Mouse (Mus musculus): ENCODE measurements around the gene Zdhhc14. TPM values are rescaled to one million over a fixed set of nuclear protein-coding genes. Genes with fewer than 3 reads are reported as not detected.
A peak's percentile ranks its signal among the peaks of the same experiment; 100 is the strongest.
"Not testable (repeated sequence)": the region's sequence is repeated elsewhere in the genome, so short reads cannot be mapped to it uniquely, and the experiment has no call there.

The Zdhhc14 gene
- total RNA-seq, 2 experiments from 2014 or later: 15.1 to 15.2 TPM

GRCm38 (mm10) chr17:5596490-5596889, 104.1 kb downstream of the Zdhhc14 start:
- intact Hi-C loops (cut with DNase I): no loop called here
- no peak for DNase-seq

DNA sequence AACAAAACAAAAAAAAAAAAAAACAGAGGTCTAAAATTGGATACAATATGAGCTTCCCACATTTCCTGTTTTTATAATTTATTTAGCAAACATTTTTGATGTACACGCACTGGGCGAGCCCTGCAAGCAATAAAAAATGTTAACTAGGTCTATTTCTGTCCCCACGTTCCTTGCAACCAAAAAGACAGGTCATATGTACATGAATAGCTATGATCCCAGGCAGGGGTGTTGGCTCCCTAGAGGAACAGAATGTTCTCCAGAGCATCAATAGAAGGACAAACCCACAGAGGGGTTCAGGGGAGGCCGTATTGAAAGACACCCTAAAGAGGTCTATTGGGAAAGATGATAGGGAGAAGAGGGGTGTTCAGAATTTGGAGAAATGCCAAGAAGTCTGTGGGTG, 106.6 kb downstream of the Zdhhc14 start:
- no peak for DNase-seq
- intact Hi-C loops (cut with DNase I): no loop called here

DNA sequence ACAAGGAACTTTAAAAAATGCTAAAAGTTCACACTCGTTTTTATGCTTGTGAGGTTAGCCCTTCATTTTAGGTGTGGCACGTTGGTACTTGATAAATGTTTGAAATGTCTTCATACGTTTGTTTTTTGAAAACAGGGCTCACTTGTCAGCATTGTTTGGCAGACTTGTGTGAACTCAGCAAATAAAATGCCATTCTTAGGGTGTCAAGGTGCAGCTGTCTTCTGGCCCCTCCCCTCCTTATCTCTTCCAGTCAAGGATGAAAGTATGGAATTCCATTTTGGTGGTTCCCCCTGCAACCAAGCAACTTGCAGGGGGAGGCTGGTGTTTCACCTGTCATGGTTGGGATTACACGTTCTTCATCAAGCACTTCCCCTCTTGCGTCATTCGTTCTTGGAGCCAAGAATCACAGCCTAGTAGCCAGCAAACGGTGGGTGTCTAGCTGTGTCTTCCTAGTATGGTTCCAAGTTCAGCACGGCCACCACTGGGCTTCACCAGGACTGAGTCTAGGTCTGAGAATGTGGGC, 108.2 kb downstream of the Zdhhc14 start:
- intact Hi-C loops (cut with DNase I): no loop called here
- DNase-seq: no peak

DNA sequence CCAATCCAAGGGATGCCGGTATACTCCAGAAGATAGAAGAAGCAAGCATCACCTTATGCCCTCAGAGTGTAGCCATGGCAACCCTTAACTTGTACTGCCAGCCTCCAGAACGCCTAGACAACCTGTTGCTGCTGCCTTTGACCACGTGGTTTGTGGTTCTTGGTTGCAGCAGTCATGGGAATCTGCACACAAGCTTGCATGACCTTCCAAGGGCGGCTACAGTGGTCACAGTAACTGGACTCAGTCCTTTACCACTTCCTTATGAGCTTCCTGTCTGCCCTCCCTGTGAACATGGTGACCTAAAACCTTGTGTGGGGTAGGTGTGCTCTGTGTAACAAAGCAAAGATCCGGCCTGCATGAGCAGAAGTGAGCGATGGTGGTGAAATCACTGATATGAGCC, 109.6 kb downstream of the Zdhhc14 start:
- DNase-seq: no peak
- intact Hi-C loops (cut with DNase I): no loop called here

GRCm38 (mm10) chr17:5606151-5606591, 113.8 kb downstream of the Zdhhc14 start:
- intact Hi-C loops (cut with DNase I): no loop called here
- no peak for DNase-seq

- intact Hi-C loops (cut with DNase I): no loop called here
Measured at GRCm38 (mm10) chr17:5607352-5607751, 115.0 kb downstream of the Zdhhc14 start.

GRCm38 (mm10) chr17:5609875-5610552, 117.7 kb downstream of the Zdhhc14 start:
- intact Hi-C loops (cut with DNase I): no loop called here
- DNase-seq: no peak

More at GRCm38 (mm10) chr17:5607352-5607751, 115.0 kb downstream of the Zdhhc14 start:
- DNase-seq: no peak

GRCm38 (mm10) chr17:5612236-5612635, 119.9 kb downstream of the Zdhhc14 start:
- intact Hi-C loops (cut with DNase I): no loop called here
- DNase-seq: no peak

- DNase-seq: peak; percentile 16
- intact Hi-C loops (cut with DNase I): no loop called here
Measured at GRCm38 (mm10) chr17:5614771-5615318, 122.5 kb downstream of the Zdhhc14 start.

- DNase-seq: peak; percentile 10
- intact Hi-C loops (cut with DNase I): no loop called here
Measured at GRCm38 (mm10) chr17:5621626-5622591, 129.6 kb downstream of the Zdhhc14 start.

- intact Hi-C loops (cut with DNase I): no loop called here
- DNase-seq: no peak
Measured at GRCm38 (mm10) chr17:5622764-5623163, 130.4 kb downstream of the Zdhhc14 start.

GRCm38 (mm10) chr17:5623181-5623580, 130.8 kb downstream of the Zdhhc14 start:
- intact Hi-C loops (cut with DNase I): no loop called here

GRCm38 (mm10) chr17:5624815-5625214, 132.5 kb downstream of the Zdhhc14 start:
- intact Hi-C loops (cut with DNase I); DNase-seq: not testable (repeated sequence)

More at GRCm38 (mm10) chr17:5623181-5623580, 130.8 kb downstream of the Zdhhc14 start:
- DNase-seq: peak; percentile 8

GRCm38 (mm10) chr17:5626402-5626801, 134.0 kb downstream of the Zdhhc14 start:
- no peak for DNase-seq
- intact Hi-C loops (cut with DNase I): no loop called here

- intact Hi-C loops (cut with DNase I): no loop called here
- DNase-seq: no peak
Measured at GRCm38 (mm10) chr17:5627664-5628063, 135.3 kb downstream of the Zdhhc14 start.

DNA sequence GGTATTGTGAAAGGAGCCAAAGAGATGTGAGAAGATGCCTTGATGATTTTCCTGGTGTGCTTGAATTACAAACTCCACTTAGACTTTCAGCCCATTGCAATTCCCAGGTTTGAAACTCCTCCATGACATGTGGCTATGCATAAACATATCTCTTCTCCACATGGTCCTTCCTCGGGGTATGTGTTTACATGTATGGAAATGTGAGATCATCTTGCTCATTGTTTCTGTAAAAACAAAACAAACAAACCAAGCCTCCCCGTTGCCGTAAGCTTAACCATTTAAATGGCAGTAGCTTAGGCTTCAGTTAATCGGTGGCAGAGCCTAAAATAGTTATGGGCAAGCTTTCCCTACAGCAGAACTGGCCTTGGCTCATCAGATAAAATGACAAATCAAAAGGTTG, 137.3 kb downstream of the Zdhhc14 start:
- intact Hi-C loops (cut with DNase I): no loop called here
- no peak for DNase-seq

GRCm38 (mm10) chr17:5635254-5635653, 142.9 kb downstream of the Zdhhc14 start:
- intact Hi-C loops (cut with DNase I): no loop called here
- DNase-seq: no peak

- intact Hi-C loops (cut with DNase I): no loop called here
- DNase-seq: no peak
Measured at GRCm38 (mm10) chr17:5641436-5641835, 149.1 kb downstream of the Zdhhc14 start.

- DNase-seq: peak; percentile 66
- intact Hi-C loops (cut with DNase I): no loop called here
Measured at GRCm38 (mm10) chr17:5642918-5643721, 150.8 kb downstream of the Zdhhc14 start.

DNA sequence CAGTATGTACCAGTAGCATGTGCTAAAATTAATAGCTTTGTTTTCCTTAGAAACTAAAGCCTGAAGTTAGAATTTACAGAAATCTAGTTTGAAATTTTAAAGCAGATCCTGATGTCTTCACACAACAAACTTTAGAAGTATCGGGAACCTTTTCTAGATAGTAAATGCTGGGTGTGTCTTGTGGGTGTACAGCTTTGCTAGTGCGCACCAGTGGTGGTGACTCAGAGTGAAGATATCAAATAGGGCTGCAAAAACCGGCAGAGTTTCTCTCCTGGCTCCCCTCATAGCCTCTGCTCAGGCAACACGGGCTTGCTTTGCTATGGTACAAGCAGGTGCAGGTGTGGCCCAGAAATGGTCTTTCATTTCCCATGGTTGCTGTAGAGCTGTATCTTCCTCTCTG, 157.8 kb downstream of the Zdhhc14 start:
- intact Hi-C loops (cut with DNase I): no loop called here
- DNase-seq: no peak

All from left cerebral cortex, postnatal 4 days (tissue).